Mouse (Mus musculus): ENCODE measurements around the gene Nrxn1. TPM values are rescaled to one million over a fixed set of nuclear protein-coding genes. Genes with fewer than 3 reads are reported as not detected.

Nrxn1 gene
- total RNA-seq, 1 experiment from 2014 or later, result 0.47 TPM

- no peak for ATAC-seq (ENCODE audit: extremely low read depth, insufficient number of reproducible peaks, low FRiP score, poor library complexity, severe bottlenecking)
Observed at GRCm38 (mm10) chr17:90062866-90063265, 1030.0 kb downstream of the Nrxn1 start.

- ATAC-seq (ENCODE audit: extremely low read depth, insufficient number of reproducible peaks, low FRiP score, poor library complexity, severe bottlenecking), result no peak
Observed at GRCm38 (mm10) chr17:90060872-90061271, 1032.0 kb downstream of the Nrxn1 start.

- ATAC-seq (ENCODE audit: extremely low read depth, insufficient number of reproducible peaks, low FRiP score, poor library complexity, severe bottlenecking), result no peak
Observed at GRCm38 (mm10) chr17:90060168-90060567, 1032.7 kb downstream of the Nrxn1 start.

- no peak for ATAC-seq (ENCODE audit: extremely low read depth, insufficient number of reproducible peaks, low FRiP score, poor library complexity, severe bottlenecking)
Observed at GRCm38 (mm10) chr17:90059320-90060111, 1033.4 kb downstream of the Nrxn1 start.

GRCm38 (mm10) chr17:90054312-90054711 is 1038.6 kb downstream of the Nrxn1 start:
- ATAC-seq (ENCODE audit: extremely low read depth, insufficient number of reproducible peaks, low FRiP score, poor library complexity, severe bottlenecking), result no peak

- ATAC-seq (ENCODE audit: extremely low read depth, insufficient number of reproducible peaks, low FRiP score, poor library complexity, severe bottlenecking), result no peak
Observed at GRCm38 (mm10) chr17:90039316-90039715, 1053.6 kb downstream of the Nrxn1 start.

- ATAC-seq (ENCODE audit: extremely low read depth, insufficient number of reproducible peaks, low FRiP score, poor library complexity, severe bottlenecking), result no peak
Observed at GRCm38 (mm10) chr17:90032416-90032815, 1060.5 kb downstream of the Nrxn1 start.

- no peak for ATAC-seq (ENCODE audit: extremely low read depth, insufficient number of reproducible peaks, low FRiP score, poor library complexity, severe bottlenecking)
Observed at GRCm38 (mm10) chr17:90016636-90017035, 1076.2 kb downstream of the Nrxn1 start.

- no peak for ATAC-seq (ENCODE audit: extremely low read depth, insufficient number of reproducible peaks, low FRiP score, poor library complexity, severe bottlenecking)
Observed at GRCm38 (mm10) chr17:90011761-90012160, 1081.1 kb downstream of the Nrxn1 start.

- no peak for ATAC-seq (ENCODE audit: extremely low read depth, insufficient number of reproducible peaks, low FRiP score, poor library complexity, severe bottlenecking)
Observed at GRCm38 (mm10) chr17:90007438-90008109, 1085.3 kb downstream of the Nrxn1 start.

GRCm38 (mm10) chr17:89990651-89991050 is 1102.2 kb downstream of the Nrxn1 start:
- ATAC-seq (ENCODE audit: extremely low read depth, insufficient number of reproducible peaks, low FRiP score, poor library complexity, severe bottlenecking), result no peak

Measured in neutrophil, adult 5-6 weeks (primary cell).